Mouse (Mus musculus) kidney, embryonic 16.5 days (tissue): ENCODE measurements around the gene Gm42791. TPM values are rescaled to one million over a fixed set of nuclear protein-coding genes. Genes with fewer than 3 reads are reported as not detected.

ENCODE experiments used
- ATAC-seq: fragments of 200-750 bp; cut with Nextera tagmentation; 2 replicates; pipeline ENCODE4 v1.8.0; 2017; ENCODE audit warnings: moderate TSS enrichment; ENCODE audit not compliant: low FRiP score, low TSS enrichment
- H3K27ac ChIP-seq: fragments of 300-500 bp; sonication (generic); 2 replicates; pipeline ENCODE4 v1.5.1; 2014; ENCODE audit warnings: low read length
- H3K27me3 ChIP-seq: fragments of 300-500 bp; sonication (generic); 2 replicates; pipeline ENCODE4 v1.6.1; 2014; ENCODE audit warnings: low read length, control low read depth, mixed read lengths; ENCODE audit not compliant: insufficient read depth
- H3K36me3 ChIP-seq: fragments of 300-500 bp; sonication (generic); 2 replicates; pipeline ENCODE4 v1.6.1; 2014; ENCODE audit warnings: low read length, control low read depth, mixed read lengths; ENCODE audit not compliant: insufficient read depth
- H3K4me1 ChIP-seq: fragments of 300-500 bp; sonication (generic); 2 replicates; pipeline ENCODE4 v1.6.1; 2014; ENCODE audit warnings: low read length, control low read depth, mixed read lengths; ENCODE audit not compliant: insufficient read depth
- H3K4me2 ChIP-seq: fragments of 300-500 bp; sonication (generic); replicated peaks from 2 replicates; pipeline ENCODE4 v1.6.1; 2014; ENCODE audit warnings: low read depth, low read length
- H3K4me3 ChIP-seq: fragments of 300-500 bp; sonication (generic); 2 replicates; pipeline ENCODE4 v1.5.1; 2014; ENCODE audit warnings: mild to moderate bottlenecking, low read length
- H3K9ac ChIP-seq: fragments of 300-500 bp; sonication (generic); replicated peaks from 2 replicates; pipeline ENCODE4 v1.6.1; 2014; ENCODE audit warnings: low read length
- H3K9me3 ChIP-seq: fragments of 300-500 bp; sonication (generic); 2 replicates; pipeline ENCODE4 v1.6.1; 2016; ENCODE audit warnings: low read length, control low read depth
- WGBS: fragments of 180-500 bp; shearing (Covaris S2); extraction: QIAGEN DNeasy Blood & Tissue Kit; methylation state at CpG from one replicate; pipeline ENCODE4 v1.1.7; 2014; 5-methylcytosine and 5-hydroxymethylcytosine counted together
- polyA plus RNA-seq: library from polyadenylated mRNA; unstranded; fragments of >200 nt; fragmentation: Nextera tagmentation; extraction: Ambion mirVana; gene quantifications from 2 replicates; pipeline ENCODE4 v1.2.1, GENCODE M21; 2015

Gene Gm42791
- polyA plus RNA-seq, 1 experiment from 2014 or later = 0.42 TPM

DNA sequence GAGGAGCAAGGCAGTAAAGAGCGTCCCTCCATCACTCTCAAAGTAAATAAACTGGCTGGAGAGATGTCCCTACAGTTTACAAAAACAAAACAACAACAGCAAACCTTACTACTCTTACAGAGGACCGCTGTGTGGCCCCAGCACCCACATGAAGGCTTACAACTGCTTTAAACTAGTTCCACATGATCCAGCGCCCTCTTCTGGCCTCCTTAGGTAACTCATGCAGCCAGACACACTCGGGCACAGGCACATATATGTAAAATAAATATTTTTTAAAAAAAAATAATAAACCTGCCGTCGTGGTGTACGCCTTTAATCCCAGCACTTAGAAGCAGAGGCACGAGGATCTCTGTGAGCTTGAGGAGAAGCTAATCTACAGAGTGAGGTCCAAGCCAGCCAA lies 32.4 kb upstream of the Gm42791 start:
- Histone ChIP-seq H3K4me1 (peaks cover 21% of the 10 kb centered on the region), H3K9ac (no peak overlapping the region), H3K4me2 (no peak overlapping the region), H3K27ac (no peak overlapping the region), H3K27me3 (no peaks in the 10 kb centered on the region), H3K4me3 (no peak overlapping the region), H3K36me3 (no peaks in the 10 kb centered on the region), H3K9me3 (no peaks in the 10 kb centered on the region)
- WGBS = 79% methylated on average over 8 of the region's 8 CpGs
- ATAC-seq = no peak

DNA sequence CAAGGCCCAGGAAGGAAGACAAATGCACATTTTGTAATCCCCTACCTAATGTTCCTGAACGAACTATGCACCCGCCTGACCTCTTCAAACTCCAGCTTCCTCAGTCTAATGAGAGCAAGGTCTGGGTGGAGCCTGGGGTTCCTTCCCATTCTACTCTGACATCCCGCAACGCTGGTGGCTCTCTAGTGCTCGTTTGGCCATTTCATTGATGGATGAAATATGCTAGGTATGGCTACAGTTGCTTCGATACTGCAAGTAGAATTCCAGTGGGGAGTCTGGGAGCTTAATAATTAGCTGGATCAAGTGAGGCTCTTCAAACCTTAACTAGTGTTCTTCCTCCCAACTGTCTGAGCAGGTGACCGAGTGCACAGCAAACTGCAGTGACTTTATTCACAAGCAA lies 26.2 kb upstream of the Gm42791 start:
- no peaks in the 10 kb centered on the region for H3K9me3 ChIP-seq
- no peaks in the 10 kb centered on the region; the same call in 1 of the 2 replicates for H3K27me3 ChIP-seq
- peaks cover 19% of the 10 kb centered on the region for H3K4me1 ChIP-seq
- H3K27ac ChIP-seq = peak overlapping the region; percentile 32; the same call in 1 of the 2 replicates
- no peaks in the 10 kb centered on the region for H3K36me3 ChIP-seq
- no peak overlapping the region for H3K9ac ChIP-seq
- peak overlapping the region; percentile 31; the same call in 1 of the 2 replicates for H3K4me2 ChIP-seq
- peak; percentile 76 for ATAC-seq
- WGBS = 24% methylated on average over 7 of the region's 7 CpGs
- no peak overlapping the region for H3K4me3 ChIP-seq

DNA sequence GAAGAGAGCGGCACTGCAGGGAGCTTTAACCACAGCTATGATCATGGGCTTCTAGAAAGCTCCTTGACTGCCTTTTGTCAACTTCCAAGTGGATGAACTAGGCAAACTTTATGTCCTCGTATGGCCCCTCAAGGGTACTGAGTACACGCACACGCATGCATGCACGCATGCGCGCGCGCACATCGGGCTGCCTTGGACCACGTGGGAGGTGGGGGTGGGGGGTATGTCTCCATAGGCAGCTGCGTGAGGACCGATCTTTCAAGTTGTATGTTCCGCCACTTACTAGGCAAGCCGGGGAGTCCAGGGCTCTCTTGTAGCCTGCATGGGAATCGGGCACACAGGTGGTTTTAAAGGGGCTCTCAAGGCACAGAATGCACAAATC lies 25.7 kb upstream of the Gm42791 start:
- no peak for ATAC-seq
- no peak overlapping the region for H3K4me3 ChIP-seq
- H3K4me1 ChIP-seq = peaks cover 23% of the 10 kb centered on the region
- 69% methylated on average over 16 of the region's 16 CpGs for WGBS
- H3K27ac ChIP-seq = peak overlapping the region; percentile 32; the same call in 1 of the 2 replicates
- H3K9ac ChIP-seq = no peak overlapping the region; the same call in 1 of the 2 replicates
- no peaks in the 10 kb centered on the region for H3K36me3 ChIP-seq
- H3K9me3 ChIP-seq = no peaks in the 10 kb centered on the region
- H3K27me3 ChIP-seq = no peaks in the 10 kb centered on the region; the same call in 1 of the 2 replicates
- peak overlapping the region; percentile 31 for H3K4me2 ChIP-seq

GRCm38 (mm10) chr5:149020059-149020680 lies 25.2 kb upstream of the Gm42791 start:
- Histone ChIP-seq H3K9me3 (no peaks in the 10 kb centered on the region), H3K4me2 (peak overlapping the region; percentile 31), H3K4me3 (no peak overlapping the region), H3K36me3 (no peaks in the 10 kb centered on the region), H3K27ac (no peak overlapping the region), H3K9ac (no peak overlapping the region; the same call in 1 of the 2 replicates), H3K4me1 (peaks cover 25% of the 10 kb centered on the region), H3K27me3 (no peaks in the 10 kb centered on the region; the same call in 1 of the 2 replicates)
- 34% methylated on average over 18 of the region's 18 CpGs for WGBS
- no peak for ATAC-seq

GRCm38 (mm10) chr5:149017666-149018415 lies 22.9 kb upstream of the Gm42791 start:
- Histone ChIP-seq H3K9ac (no peak overlapping the region), H3K4me2 (no peak overlapping the region), H3K36me3 (no peaks in the 10 kb centered on the region), H3K9me3 (0 out of 2 replicates have a peak, but pooled peaks cover under 1% of the 10 kb centered on the region), H3K4me1 (peaks cover 30% of the 10 kb centered on the region), H3K27me3 (no peaks in the 10 kb centered on the region; the same call in 1 of the 2 replicates), H3K27ac (no peak overlapping the region), H3K4me3 (no peak overlapping the region)
- 88% methylated on average over 3 of the region's 3 CpGs for WGBS
- no peak for ATAC-seq

DNA sequence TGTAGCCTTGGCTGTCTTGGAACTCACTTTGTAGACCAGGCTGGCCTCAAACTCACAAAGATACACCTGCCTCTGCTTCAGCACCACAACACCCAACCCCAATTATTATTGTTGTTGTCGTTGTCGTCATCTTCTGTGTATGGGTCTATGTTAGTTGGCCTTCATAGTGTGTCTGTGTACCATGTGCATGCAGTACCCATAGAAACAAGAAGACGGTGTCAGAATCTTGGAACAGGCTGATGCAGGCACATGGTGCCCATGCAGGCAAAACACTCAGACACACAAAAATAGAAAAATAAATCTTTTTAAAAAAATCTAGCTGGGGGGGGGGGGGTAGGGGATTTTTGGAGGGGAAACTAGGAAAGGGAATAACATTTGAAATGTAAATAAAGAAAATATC lies 22.2 kb upstream of the Gm42791 start:
- Histone ChIP-seq H3K9me3 (peaks cover 7% of the 10 kb centered on the region; the same call in 1 of the 2 replicates), H3K27me3 (no peaks in the 10 kb centered on the region; the same call in 1 of the 2 replicates), H3K27ac (no peak overlapping the region), H3K36me3 (no peaks in the 10 kb centered on the region), H3K9ac (no peak overlapping the region), H3K4me1 (peaks cover 30% of the 10 kb centered on the region), H3K4me3 (no peak overlapping the region), H3K4me2 (no peak overlapping the region)
- 95% methylated on average over 3 of the region's 3 CpGs for WGBS
- no peak for ATAC-seq

DNA sequence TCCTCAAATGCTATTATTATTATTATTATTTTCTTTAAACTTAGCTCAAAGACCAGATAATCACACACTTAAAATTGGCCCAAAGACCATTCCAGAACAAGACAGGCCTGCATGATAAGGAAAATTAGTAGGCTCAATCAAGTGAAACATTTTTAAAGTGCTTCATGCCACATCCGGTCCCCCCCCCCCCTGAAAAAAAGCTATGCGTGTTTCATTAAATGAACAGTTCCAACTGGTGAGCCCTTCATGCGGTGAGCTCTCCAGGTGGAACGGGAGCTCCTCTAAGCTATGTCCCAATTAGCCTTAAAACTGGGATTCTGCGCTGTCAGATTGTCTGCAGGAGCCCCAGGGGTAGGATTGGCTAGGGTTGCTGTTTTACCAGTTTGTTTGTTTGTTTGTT lies 21.3 kb upstream of the Gm42791 start:
- Histone ChIP-seq H3K4me1 (peaks cover 30% of the 10 kb centered on the region), H3K27ac (no peak overlapping the region), H3K9ac (no peak overlapping the region), H3K4me2 (peak overlapping the region; percentile 95), H3K9me3 (peaks cover 8% of the 10 kb centered on the region; the same call in 1 of the 2 replicates), H3K27me3 (no peaks in the 10 kb centered on the region; the same call in 1 of the 2 replicates), H3K36me3 (no peaks in the 10 kb centered on the region), H3K4me3 (no peak overlapping the region; the same call in 1 of the 2 replicates)
- ATAC-seq = no peak
- 64% methylated on average over 5 of the region's 5 CpGs for WGBS

- no peaks in the 10 kb centered on the region for H3K36me3 ChIP-seq
- H3K27me3 ChIP-seq = no peaks in the 10 kb centered on the region; the same call in 1 of the 2 replicates
- peak overlapping the region; percentile 83 for H3K9ac ChIP-seq
- H3K27ac ChIP-seq = 0 out of 2 replicates have a peak overlapping the region, but pooled peaks have one; percentile 36
- H3K9me3 ChIP-seq = peaks cover 8% of the 10 kb centered on the region; the same call in 1 of the 2 replicates
- peak; percentile 68 for ATAC-seq
- peaks cover 24% of the 10 kb centered on the region for H3K4me1 ChIP-seq
- peak overlapping the region; percentile 60 for H3K4me3 ChIP-seq
- peak overlapping the region; percentile 95 for H3K4me2 ChIP-seq
- WGBS = 2% methylated on average over 36 of the region's 37 CpGs
Observed at GRCm38 (mm10) chr5:149015335-149016201, 20.6 kb upstream of the Gm42791 start.

DNA sequence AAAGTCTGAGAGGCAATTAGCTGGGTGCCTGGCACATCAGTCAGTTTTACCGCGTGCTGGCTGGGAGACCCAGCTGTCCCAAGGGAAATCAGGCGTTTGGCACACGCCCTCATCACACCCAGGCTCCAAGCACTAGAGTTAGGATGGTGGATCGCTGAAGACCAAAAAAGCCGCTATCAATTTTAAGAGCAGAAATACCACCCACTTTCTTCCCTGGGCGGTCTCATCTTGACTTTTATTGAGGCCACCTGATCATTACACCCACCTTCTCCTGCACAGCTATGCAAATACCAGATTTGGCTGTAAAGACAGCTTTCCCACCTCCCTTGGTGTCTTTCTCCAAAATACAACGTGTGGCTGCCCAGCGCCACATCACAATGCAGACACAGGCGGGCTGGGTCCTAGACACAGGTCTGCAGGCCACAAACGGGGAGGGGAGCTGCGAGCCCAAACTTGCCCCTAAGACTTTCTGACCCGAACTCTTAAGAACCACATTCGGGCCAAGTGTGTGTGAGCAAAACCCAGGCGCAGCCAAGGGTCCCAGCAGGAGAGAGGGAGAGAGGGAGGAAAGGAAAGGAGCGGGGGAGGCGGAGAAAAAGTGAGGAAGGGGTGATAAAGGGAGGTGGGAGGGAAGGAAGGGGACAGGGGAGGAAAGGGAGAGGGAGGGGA lies 19.8 kb upstream of the Gm42791 start:
- Histone ChIP-seq H3K4me2 (peak overlapping the region; percentile 95), H3K4me3 (peak overlapping the region; percentile 60), H3K9ac (peak overlapping the region; percentile 83), H3K27me3 (no peaks in the 10 kb centered on the region; the same call in 1 of the 2 replicates), H3K27ac (no peak overlapping the region), H3K36me3 (no peaks in the 10 kb centered on the region), H3K9me3 (peaks cover 8% of the 10 kb centered on the region; the same call in 1 of the 2 replicates), H3K4me1 (peaks cover 15% of the 10 kb centered on the region)
- WGBS = 17% methylated on average over 17 of the region's 17 CpGs
- ATAC-seq = 0 out of 2 replicates have a peak, but pooled peaks have one; percentile 17
